Mouse (Mus musculus) hindbrain, embryonic 15.5 days (tissue): ENCODE results near the gene Olfr65. TPM values are rescaled to one million over a fixed set of nuclear protein-coding genes. Genes with fewer than 3 reads are reported as not detected.

Experiments used
- ATAC-seq: fragments of 200-750 bp; cut with Nextera tagmentation; 2 replicates; pipeline ENCODE4 v1.8.0; 2017; ENCODE audit warnings: low read depth, moderate number of reproducible peaks, moderate TSS enrichment; ENCODE audit not compliant: low FRiP score
- H3K27ac ChIP-seq: fragments of 300-500 bp; sonication (generic); replicated peaks from 2 replicates; pipeline ENCODE4 v1.5.1; 2015; ENCODE audit warnings: mild to moderate bottlenecking, inconsistent platforms
- H3K27me3 ChIP-seq: fragments of 300-500 bp; sonication (generic); 2 replicates; pipeline ENCODE4 v1.6.1; 2015; ENCODE audit warnings: control low read depth, inconsistent platforms
- H3K36me3 ChIP-seq: fragments of 300-500 bp; sonication (generic); 2 replicates; pipeline ENCODE4 v1.6.1; 2015; ENCODE audit warnings: control low read depth, inconsistent platforms
- H3K4me1 ChIP-seq: fragments of 300-500 bp; sonication (generic); replicated peaks from 2 replicates; pipeline ENCODE4 v1.6.1; 2015; ENCODE audit warnings: control low read depth, inconsistent platforms
- H3K4me2 ChIP-seq: fragments of 300-500 bp; sonication (generic); 2 replicates; pipeline ENCODE4 v1.6.1; 2015; ENCODE audit warnings: moderate library complexity, mild to moderate bottlenecking, inconsistent platforms
- H3K4me3 ChIP-seq: fragments of 300-500 bp; sonication (generic); 2 replicates; pipeline ENCODE4 v1.5.1; 2015; ENCODE audit warnings: mild to moderate bottlenecking, inconsistent platforms
- H3K9ac ChIP-seq: fragments of 300-500 bp; sonication (generic); 2 replicates; pipeline ENCODE4 v1.6.1; 2015; ENCODE audit warnings: inconsistent platforms
- H3K9me3 ChIP-seq: fragments of 300-500 bp; sonication (generic); 2 replicates; pipeline ENCODE4 v1.6.1; 2016; ENCODE audit warnings: control low read depth, inconsistent platforms
- WGBS: fragments of 180-500 bp; shearing (Covaris S2); methylation state at CpG from one replicate; pipeline ENCODE4 v1.1.7; 2015; 5-methylcytosine and 5-hydroxymethylcytosine counted together
- polyA plus RNA-seq: library from polyadenylated mRNA; unstranded; fragments of >200 nt; fragmentation: Nextera tagmentation; extraction: Ambion mirVana; gene quantifications from 2 replicates; pipeline ENCODE4 v1.2.1, GENCODE M21; 2015

The Olfr65 gene
- not detected in 2 replicates for polyA plus RNA-seq

GRCm38 (mm10) chr7:103903187-103903586 lies at the start of gene Olfr65:
Gene Olfr65 (plus strand): TSS chr7:103903487.
- no peak for ATAC-seq
- 86% methylated on average over 2 of the region's 2 CpGs for WGBS
- no peaks in the 10 kb centered on the region for H3K36me3 ChIP-seq
- H3K9ac ChIP-seq, result no peak within 1 kb of the TSS
- no peaks in the 10 kb centered on the region for H3K27me3 ChIP-seq
- no peak within 1 kb of the TSS for H3K4me3 ChIP-seq
- no peak within 1 kb of the TSS for H3K27ac ChIP-seq
- no peaks in the 10 kb centered on the region for H3K4me1 ChIP-seq
- no peak within 1 kb of the TSS for H3K4me2 ChIP-seq
- H3K9me3 ChIP-seq, result no peaks in the 10 kb centered on the region

- H3K36me3 ChIP-seq, result no peaks in the 10 kb centered on the region
- 71% methylated on average over 1 of the region's 1 CpGs for WGBS
These were observed 48.6 kb upstream of the Olfr65 start for GRCm38 (mm10) chr7:103854669-103855068.

GRCm38 (mm10) chr7:103859076-103859475 lies 44.2 kb upstream of the Olfr65 start:
- no peak overlapping the region for H3K9ac ChIP-seq
- no peaks in the 10 kb centered on the region for H3K27me3 ChIP-seq
- ATAC-seq, result no peak
- no peak overlapping the region for H3K4me2 ChIP-seq
- H3K4me3 ChIP-seq, result no peak overlapping the region
- H3K36me3 ChIP-seq, result no peaks in the 10 kb centered on the region
- no peak overlapping the region for H3K27ac ChIP-seq
- no peaks in the 10 kb centered on the region for H3K4me1 ChIP-seq
- 80% methylated on average over 2 of the region's 2 CpGs for WGBS
- no peaks in the 10 kb centered on the region for H3K9me3 ChIP-seq

More at GRCm38 (mm10) chr7:103854669-103855068, 48.6 kb upstream of the Olfr65 start:
- H3K9ac ChIP-seq, result no peak overlapping the region
- no peaks in the 10 kb centered on the region for H3K4me1 ChIP-seq
- no peaks in the 10 kb centered on the region for H3K27me3 ChIP-seq
- ATAC-seq, result no peak
- no peak overlapping the region for H3K27ac ChIP-seq
- H3K4me2 ChIP-seq, result no peak overlapping the region
- no peaks in the 10 kb centered on the region for H3K9me3 ChIP-seq
- H3K4me3 ChIP-seq, result no peak overlapping the region

- Histone ChIP-seq H3K27ac (no peak overlapping the region), H3K27me3 (no peaks in the 10 kb centered on the region), H3K36me3 (no peaks in the 10 kb centered on the region), H3K9ac (no peak overlapping the region), H3K9me3 (no peaks in the 10 kb centered on the region), H3K4me2 (no peak overlapping the region), H3K4me3 (no peak overlapping the region), H3K4me1 (no peaks in the 10 kb centered on the region)
- ATAC-seq, result no peak
- 71% methylated on average over 1 of the region's 1 CpGs for WGBS
These were observed 42.4 kb upstream of the Olfr65 start for GRCm38 (mm10) chr7:103860855-103861254.

- Histone ChIP-seq H3K36me3 (no peaks in the 10 kb centered on the region), H3K4me2 (no peak overlapping the region), H3K9me3 (no peaks in the 10 kb centered on the region), H3K27ac (no peak overlapping the region), H3K4me1 (no peaks in the 10 kb centered on the region), H3K9ac (no peak overlapping the region), H3K4me3 (no peak overlapping the region), H3K27me3 (no peaks in the 10 kb centered on the region)
- 83% methylated on average over 3 of the region's 3 CpGs for WGBS
- ATAC-seq, result no peak
These were observed 41.8 kb upstream of the Olfr65 start for GRCm38 (mm10) chr7:103861531-103861930.

GRCm38 (mm10) chr7:103865716-103866115 lies 37.6 kb upstream of the Olfr65 start:
- H3K27me3 ChIP-seq, result no peaks in the 10 kb centered on the region
- H3K27ac ChIP-seq, result no peak overlapping the region
- no peak overlapping the region for H3K4me2 ChIP-seq
- H3K9me3 ChIP-seq, result no peaks in the 10 kb centered on the region
- no peaks in the 10 kb centered on the region for H3K36me3 ChIP-seq
- H3K9ac ChIP-seq, result no peak overlapping the region
- H3K4me3 ChIP-seq, result no peak overlapping the region
- no peak for ATAC-seq
- H3K4me1 ChIP-seq, result no peaks in the 10 kb centered on the region

- no peaks in the 10 kb centered on the region for H3K27me3 ChIP-seq
- H3K27ac ChIP-seq, result no peak overlapping the region
- no peak overlapping the region for H3K9ac ChIP-seq
- H3K9me3 ChIP-seq, result no peaks in the 10 kb centered on the region
- no peak overlapping the region for H3K4me2 ChIP-seq
- no peaks in the 10 kb centered on the region for H3K36me3 ChIP-seq
- no peak for ATAC-seq
- no peak overlapping the region for H3K4me3 ChIP-seq
- H3K4me1 ChIP-seq, result no peaks in the 10 kb centered on the region
These were observed 32.6 kb upstream of the Olfr65 start for GRCm38 (mm10) chr7:103870667-103871066.

- Histone ChIP-seq H3K4me1 (no peaks in the 10 kb centered on the region), H3K27ac (no peak overlapping the region), H3K4me3 (no peak overlapping the region), H3K27me3 (no peaks in the 10 kb centered on the region), H3K36me3 (no peaks in the 10 kb centered on the region), H3K9ac (no peak overlapping the region), H3K9me3 (no peaks in the 10 kb centered on the region), H3K4me2 (no peak overlapping the region)
- ATAC-seq, result no peak
- WGBS, result 20% methylated on average over 1 of the region's 1 CpGs
These were observed 30.2 kb upstream of the Olfr65 start for GRCm38 (mm10) chr7:103873064-103873463.

- 56% methylated on average over 5 of the region's 5 CpGs for WGBS
- ATAC-seq, result no peak
These were observed 28.8 kb upstream of the Olfr65 start for GRCm38 (mm10) chr7:103874451-103874850.

GRCm38 (mm10) chr7:103877093-103877492 lies 26.2 kb upstream of the Olfr65 start:
- no peak for ATAC-seq
- H3K4me2 ChIP-seq, result no peak overlapping the region
- H3K4me3 ChIP-seq, result no peak overlapping the region
- no peaks in the 10 kb centered on the region for H3K27me3 ChIP-seq
- no peaks in the 10 kb centered on the region for H3K9me3 ChIP-seq
- H3K4me1 ChIP-seq, result no peaks in the 10 kb centered on the region
- H3K9ac ChIP-seq, result no peak overlapping the region
- WGBS, result 89% methylated on average over 2 of the region's 2 CpGs
- H3K36me3 ChIP-seq, result no peaks in the 10 kb centered on the region
- H3K27ac ChIP-seq, result no peak overlapping the region

More at GRCm38 (mm10) chr7:103874451-103874850, 28.8 kb upstream of the Olfr65 start:
- H3K9ac ChIP-seq, result no peak overlapping the region
- H3K36me3 ChIP-seq, result no peaks in the 10 kb centered on the region
- no peaks in the 10 kb centered on the region for H3K9me3 ChIP-seq
- H3K4me2 ChIP-seq, result no peak overlapping the region
- H3K27me3 ChIP-seq, result no peaks in the 10 kb centered on the region
- H3K4me1 ChIP-seq, result no peaks in the 10 kb centered on the region
- H3K27ac ChIP-seq, result no peak overlapping the region
- no peak overlapping the region for H3K4me3 ChIP-seq

GRCm38 (mm10) chr7:103886152-103886551 lies 17.1 kb upstream of the Olfr65 start, which contains the start of gene Olfr66:
Gene Olfr66 (minus strand): TSS chr7:103886252.
- Histone ChIP-seq H3K9ac (no peak within 1 kb of the TSS), H3K27me3 (no peaks in the 10 kb centered on the region), H3K4me3 (no peak within 1 kb of the TSS), H3K4me1 (no peaks in the 10 kb centered on the region), H3K9me3 (no peaks in the 10 kb centered on the region), H3K27ac (no peak within 1 kb of the TSS), H3K4me2 (no peak within 1 kb of the TSS), H3K36me3 (no peaks in the 10 kb centered on the region)
- ATAC-seq, result no peak

GRCm38 (mm10) chr7:103894385-103894784 lies 8.9 kb upstream of the Olfr65 start, which contains the start of gene Olfr64:
Gene Olfr64 (minus strand): TSS chr7:103894485.
- no peaks in the 10 kb centered on the region for H3K4me1 ChIP-seq
- no peak for ATAC-seq
- no peak within 1 kb of the TSS for H3K27ac ChIP-seq
- no peak within 1 kb of the TSS for H3K9ac ChIP-seq
- WGBS, result 86% methylated on average over 1 of the region's 1 CpGs
- H3K27me3 ChIP-seq, result no peaks in the 10 kb centered on the region
- H3K9me3 ChIP-seq, result no peaks in the 10 kb centered on the region
- no peak within 1 kb of the TSS for H3K4me2 ChIP-seq
- no peaks in the 10 kb centered on the region for H3K36me3 ChIP-seq
- no peak within 1 kb of the TSS for H3K4me3 ChIP-seq

GRCm38 (mm10) chr7:103910047-103910446 lies 6.8 kb downstream of the Olfr65 start:
- Histone ChIP-seq H3K4me3 (no peak overlapping the region), H3K4me1 (no peaks in the 10 kb centered on the region), H3K36me3 (no peaks in the 10 kb centered on the region), H3K27me3 (no peaks in the 10 kb centered on the region), H3K9ac (no peak overlapping the region), H3K9me3 (no peaks in the 10 kb centered on the region), H3K27ac (no peak overlapping the region), H3K4me2 (no peak overlapping the region)
- 72% methylated on average over 3 of the region's 3 CpGs for WGBS
- ATAC-seq, result no peak
